Mouse (Mus musculus) erythroblast, embryonic 14.5 days (primary cell): ENCODE results near the gene Myo5a. TPM values are rescaled to one million over a fixed set of nuclear protein-coding genes. Genes with fewer than 3 reads are reported as not detected.

Experiments used
- H3K27me3 ChIP-seq: 2 replicates; pipeline ENCODE4 v1.6.1; 2012; ENCODE audit warnings: inconsistent platforms; ENCODE audit not compliant: control insufficient read depth
- H3K36me3 ChIP-seq: 2 replicates; pipeline ENCODE4 v1.6.1; 2012; ENCODE audit warnings: mild to moderate bottlenecking, inconsistent platforms; ENCODE audit not compliant: control insufficient read depth
- H3K4me1 ChIP-seq: 2 replicates; pipeline ENCODE4 v1.6.1; 2012; ENCODE audit warnings: inconsistent platforms; ENCODE audit not compliant: control insufficient read depth
- H3K4me3 ChIP-seq: replicated peaks from 2 replicates; pipeline ENCODE3; 2012; ENCODE audit warnings: moderate library complexity, mild to moderate bottlenecking, inconsistent platforms
- H3K9me3 ChIP-seq: 2 replicates; pipeline ENCODE4 v1.6.1; 2012; ENCODE audit warnings: low read length, inconsistent platforms, mixed read lengths; ENCODE audit not compliant: control insufficient read depth
- GATA1 ChIP-seq: IDR thresholded peaks from 2 replicates; pipeline ENCODE4 v1.6.1; 2012; ENCODE audit warnings: low read length, inconsistent platforms, mixed read lengths
- TAL1 ChIP-seq: IDR thresholded peaks from 3 replicates; pipeline ENCODE4 v1.6.1; 2012; ENCODE audit warnings: low read length, inconsistent platforms, mixed read lengths
- polyA plus RNA-seq: library from polyadenylated mRNA; stranded (reverse); fragments of >175 nt; gene quantifications from 2 replicates; pipeline ENCODE4 v1.2.3, GENCODE M21; 2012

Gene Myo5a
- polyA plus RNA-seq, result 0.05 and 0.08 TPM in 2 replicates

DNA sequence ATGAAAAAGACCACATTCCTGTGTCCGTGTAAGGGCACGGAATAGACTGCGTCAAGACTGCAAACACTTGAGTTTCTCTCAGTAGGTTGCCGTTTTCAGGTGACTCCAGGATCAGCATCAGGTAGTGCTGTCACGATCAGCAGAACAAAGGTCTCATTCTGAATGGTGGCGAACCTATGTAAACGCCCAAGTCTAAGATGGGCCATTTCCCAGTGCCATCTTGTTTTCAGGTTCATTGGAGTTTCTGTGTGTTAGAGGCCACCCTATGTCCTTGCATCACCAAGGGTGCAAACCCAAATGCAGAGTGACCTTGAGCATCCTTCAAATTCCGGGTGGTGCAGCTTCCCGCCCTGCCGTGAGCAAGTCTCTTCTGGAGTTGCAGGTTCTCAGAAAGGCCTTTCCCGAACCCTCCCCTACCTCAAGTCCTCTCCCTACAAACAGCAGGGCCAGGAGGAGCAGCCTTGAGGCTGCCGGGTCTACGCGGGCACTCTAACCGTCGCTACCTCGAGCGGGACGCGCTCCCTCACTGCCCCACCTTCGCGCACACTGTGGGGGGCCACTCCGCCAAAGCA, at the start of gene Myo5a:
Gene Myo5a (plus strand): TSS at position 559 of the 572 bp plus-strand sequence.
- no peaks in the 10 kb centered on the region for H3K9me3 ChIP-seq
- no peaks in the 10 kb centered on the region for H3K36me3 ChIP-seq
- peaks cover 62% of the 10 kb centered on the region for H3K27me3 ChIP-seq
- peak within 1 kb of the TSS; percentile 66 for H3K4me3 ChIP-seq
- peaks cover 18% of the 10 kb centered on the region for H3K4me1 ChIP-seq
- no peak for TF ChIP-seq TAL1
- no peak for TF ChIP-seq GATA1

DNA sequence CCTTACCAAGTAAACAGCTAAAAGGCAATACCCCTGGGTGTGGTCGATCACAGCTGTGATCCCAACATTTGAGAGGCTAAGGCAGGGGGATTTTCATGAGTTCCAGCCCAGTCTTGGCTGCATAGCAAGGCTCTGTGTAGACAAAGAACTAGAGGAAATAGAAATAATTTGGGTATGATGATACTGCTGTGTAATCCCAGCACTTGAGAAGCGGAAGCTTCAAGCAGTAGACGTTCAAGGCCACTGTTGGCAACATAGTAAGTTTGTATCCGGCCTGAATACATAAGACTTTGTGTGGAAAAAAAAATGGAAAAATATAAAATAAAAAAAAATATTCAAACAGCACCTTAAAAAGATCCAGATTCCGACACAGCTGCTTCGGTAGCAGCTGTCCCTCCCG, 48.3 kb upstream of the Myo5a start:
- Histone ChIP-seq H3K4me1 (peaks cover 8% of the 10 kb centered on the region), H3K9me3 (no peaks in the 10 kb centered on the region), H3K36me3 (no peaks in the 10 kb centered on the region; the same call in 1 of the 2 replicates), H3K27me3 (no peaks in the 10 kb centered on the region), H3K4me3 (no peak overlapping the region)
- TF ChIP-seq TAL1, result no peak
- TF ChIP-seq GATA1, result no peak

DNA sequence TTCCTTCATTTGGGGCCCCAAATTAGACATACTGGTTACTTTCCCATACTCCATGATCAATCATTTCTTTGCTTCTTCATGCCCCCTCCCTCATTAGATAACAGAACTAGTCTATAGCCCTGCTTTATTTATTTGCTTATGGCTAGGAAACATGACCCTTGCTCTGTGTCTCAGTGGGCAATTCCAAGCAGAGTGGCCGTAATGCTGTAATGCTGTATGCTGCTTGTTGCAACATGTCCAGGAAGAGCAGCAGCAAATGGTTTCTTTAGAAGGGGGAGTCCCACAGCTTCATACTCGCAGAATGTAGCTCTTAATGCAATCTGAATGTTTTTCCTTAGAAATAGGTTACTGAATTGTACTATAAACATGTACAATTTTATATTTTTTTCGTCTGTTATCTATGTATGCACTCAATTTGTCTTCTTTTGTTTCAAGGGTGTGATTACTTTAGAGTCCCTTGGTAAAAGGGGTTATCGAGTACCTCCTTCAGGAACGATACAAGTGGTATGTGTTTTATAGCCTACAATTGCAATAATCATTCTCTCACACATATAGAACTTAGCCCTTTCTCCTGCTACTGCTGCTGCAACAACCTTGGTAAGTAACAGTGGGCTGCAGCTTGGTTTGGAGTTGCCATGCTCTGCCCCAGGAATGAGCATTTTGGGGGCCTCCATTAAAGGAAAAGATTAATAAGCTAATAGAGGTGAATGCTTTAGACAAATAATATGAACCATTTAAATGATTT, 47.5 kb upstream of the Myo5a start:
- Histone ChIP-seq H3K36me3 (no peaks in the 10 kb centered on the region; the same call in 1 of the 2 replicates), H3K4me3 (no peak overlapping the region), H3K9me3 (no peaks in the 10 kb centered on the region)

DNA sequence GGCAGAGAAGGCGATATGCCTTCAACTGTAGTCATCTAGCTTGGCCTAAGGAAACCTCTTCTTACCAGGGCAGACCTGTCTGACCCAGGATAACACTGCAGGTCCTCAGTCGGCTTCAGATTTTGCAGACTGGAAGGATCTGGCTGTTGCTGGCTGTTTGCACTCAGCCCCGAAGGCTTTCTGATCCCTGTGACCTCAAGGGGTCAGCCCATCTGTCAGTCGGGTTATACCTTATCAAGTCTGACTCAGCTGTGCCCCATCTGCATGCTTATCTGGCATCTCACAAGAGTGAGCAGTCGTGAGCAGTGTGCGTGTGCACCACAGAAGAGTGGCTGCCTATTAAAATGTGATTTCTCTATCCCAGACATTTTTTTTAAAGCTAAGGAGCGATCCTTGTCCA, 46.7 kb upstream of the Myo5a start:
- H3K27me3 ChIP-seq, result no peaks in the 10 kb centered on the region
- TF ChIP-seq GATA1 (no peak), TAL1 (peak; percentile 35; the same call in 2 of the 3 replicates)
- peaks cover 8% of the 10 kb centered on the region for H3K4me1 ChIP-seq
- H3K36me3 ChIP-seq, result no peaks in the 10 kb centered on the region; the same call in 1 of the 2 replicates
- no peaks in the 10 kb centered on the region for H3K9me3 ChIP-seq
- no peak overlapping the region for H3K4me3 ChIP-seq

More for the DNA sequence above, 47.5 kb upstream of the Myo5a start:
- Histone ChIP-seq H3K4me1 (peaks cover 8% of the 10 kb centered on the region), H3K27me3 (no peaks in the 10 kb centered on the region)
- no peak for TF ChIP-seq TAL1
- no peak for TF ChIP-seq GATA1

DNA sequence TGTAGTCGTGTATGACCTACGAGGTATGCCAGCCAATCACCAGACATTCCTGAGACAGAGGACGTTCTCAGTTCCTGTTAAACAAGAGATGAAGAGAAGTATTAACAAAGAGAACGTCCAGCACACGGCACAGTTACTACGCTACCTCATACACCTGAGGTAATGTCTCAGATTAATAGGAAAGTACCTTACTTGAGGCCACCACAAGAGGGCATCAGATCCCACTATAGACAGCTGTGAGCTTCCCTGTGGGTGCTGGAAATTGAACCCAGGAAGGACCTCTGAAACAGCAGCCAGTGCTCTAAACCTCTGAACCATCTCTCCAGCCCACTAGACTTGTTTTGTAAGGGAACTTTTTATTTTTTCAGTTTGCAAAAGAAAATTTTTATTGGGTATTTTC, 45.1 kb upstream of the Myo5a start:
- no peaks in the 10 kb centered on the region for H3K27me3 ChIP-seq
- no peaks in the 10 kb centered on the region; the same call in 1 of the 2 replicates for H3K36me3 ChIP-seq
- H3K9me3 ChIP-seq, result no peaks in the 10 kb centered on the region
- TF ChIP-seq TAL1 (no peak), GATA1 (no peak)
- no peak overlapping the region for H3K4me3 ChIP-seq
- H3K4me1 ChIP-seq, result peaks cover 8% of the 10 kb centered on the region

DNA sequence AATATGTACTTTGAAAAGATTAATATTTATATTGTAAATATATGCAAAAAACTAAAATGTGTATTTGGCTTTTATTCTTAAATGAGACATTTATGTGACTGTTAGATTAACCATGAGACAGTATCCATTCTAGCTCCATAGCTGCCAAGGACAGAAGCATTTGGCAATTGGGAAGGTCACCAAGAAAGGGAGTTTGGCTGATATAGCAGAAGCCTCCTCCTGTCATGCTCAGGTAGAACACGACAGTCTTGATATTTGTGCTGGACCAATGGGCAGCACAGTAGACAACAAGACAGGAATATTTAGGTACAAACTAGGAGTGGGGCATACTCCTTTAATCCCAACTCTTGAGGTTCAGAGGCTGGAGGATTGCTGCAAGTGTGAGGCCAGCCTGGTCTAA, 38.4 kb upstream of the Myo5a start:
- Histone ChIP-seq H3K36me3 (no peaks in the 10 kb centered on the region; the same call in 1 of the 2 replicates), H3K9me3 (no peaks in the 10 kb centered on the region), H3K27me3 (no peaks in the 10 kb centered on the region), H3K4me1 (peaks cover 5% of the 10 kb centered on the region), H3K4me3 (no peak overlapping the region)
- TF ChIP-seq TAL1, result no peak
- TF ChIP-seq GATA1, result no peak

DNA sequence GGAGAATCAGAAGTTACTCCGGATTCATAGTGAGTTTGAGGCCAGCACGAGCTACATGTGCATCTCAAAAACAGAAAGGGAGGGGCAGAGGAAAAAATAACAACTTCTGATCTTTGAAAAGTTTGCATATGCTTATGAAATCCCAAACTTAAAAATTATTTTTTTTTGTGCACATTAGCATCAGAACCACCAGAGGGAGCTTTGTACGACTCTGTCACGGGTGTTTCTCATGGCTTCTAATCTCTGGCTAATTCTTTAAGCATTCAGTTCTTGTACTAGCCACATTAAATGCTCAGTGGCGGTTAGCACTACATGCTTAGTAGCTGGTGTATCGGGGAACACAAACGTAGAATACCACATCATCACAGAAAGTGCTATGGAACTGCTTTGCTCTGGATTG, 37.7 kb upstream of the Myo5a start:
- Histone ChIP-seq H3K36me3 (no peaks in the 10 kb centered on the region; the same call in 1 of the 2 replicates), H3K4me1 (peaks cover 10% of the 10 kb centered on the region), H3K9me3 (no peaks in the 10 kb centered on the region), H3K4me3 (no peak overlapping the region), H3K27me3 (no peaks in the 10 kb centered on the region)
- no peak for TF ChIP-seq GATA1
- TF ChIP-seq TAL1, result no peak

DNA sequence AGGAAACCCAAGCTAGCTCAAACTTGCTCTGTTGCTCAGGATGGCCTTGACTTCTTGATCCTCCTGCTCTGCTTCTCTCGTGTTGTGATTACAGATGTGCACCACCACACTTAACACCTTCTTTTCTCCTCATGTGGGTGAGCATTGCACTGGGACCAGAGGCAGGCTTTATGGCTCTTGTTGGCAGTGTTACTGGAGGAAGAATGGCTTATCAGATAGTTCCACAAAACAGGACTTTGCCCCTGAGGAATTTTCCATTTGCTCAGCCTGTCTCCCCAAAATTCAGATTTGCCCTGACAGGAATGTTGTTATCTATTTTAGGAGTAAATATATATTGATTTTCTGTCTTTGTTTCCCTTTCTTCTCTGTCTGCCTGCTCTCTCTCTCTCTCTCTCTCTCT, 36.1 kb upstream of the Myo5a start:
- peaks cover 21% of the 10 kb centered on the region for H3K4me1 ChIP-seq
- peaks cover 4% of the 10 kb centered on the region; the same call in 1 of the 2 replicates for H3K36me3 ChIP-seq
- no peak for TF ChIP-seq TAL1
- no peak for TF ChIP-seq GATA1
- H3K9me3 ChIP-seq, result no peaks in the 10 kb centered on the region
- no peak overlapping the region for H3K4me3 ChIP-seq
- no peaks in the 10 kb centered on the region for H3K27me3 ChIP-seq

DNA sequence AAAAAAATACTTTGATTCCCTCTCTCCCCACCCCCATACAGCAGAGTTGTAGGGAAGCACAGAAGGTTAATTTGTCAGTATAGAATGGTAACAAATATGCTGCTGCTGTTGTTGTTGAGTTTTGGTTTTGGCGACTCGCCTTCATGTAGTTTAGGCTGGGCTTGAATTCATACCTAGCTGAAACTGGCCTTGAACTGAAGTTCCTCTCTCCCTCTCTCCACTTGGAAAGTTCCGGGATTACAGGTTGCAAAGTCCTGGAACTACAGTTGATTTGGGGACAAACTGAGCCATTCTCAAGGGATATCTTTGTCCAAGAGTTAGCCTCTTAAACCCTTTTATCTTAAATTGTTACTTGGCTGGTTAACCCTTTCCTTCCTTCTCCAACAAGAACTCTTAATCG, 34.9 kb upstream of the Myo5a start:
- peaks cover 12% of the 10 kb centered on the region for H3K36me3 ChIP-seq
- peaks cover 29% of the 10 kb centered on the region for H3K4me1 ChIP-seq
- no peaks in the 10 kb centered on the region for H3K9me3 ChIP-seq
- no peak overlapping the region for H3K4me3 ChIP-seq
- no peaks in the 10 kb centered on the region for H3K27me3 ChIP-seq
- no peak for TF ChIP-seq TAL1
- no peak for TF ChIP-seq GATA1
